Mouse (Mus musculus) kidney, embryonic 16.5 days (tissue): ENCODE data around the gene Rbm39. TPM values are rescaled to one million over a fixed set of nuclear protein-coding genes. Genes with fewer than 3 reads are reported as not detected.

Source experiments
- ATAC-seq: fragments of 200-750 bp; cut with Nextera tagmentation; 2 replicates; pipeline ENCODE4 v1.8.0; 2017; ENCODE audit warnings: moderate TSS enrichment; ENCODE audit not compliant: low FRiP score, low TSS enrichment
- H3K27ac ChIP-seq: fragments of 300-500 bp; sonication (generic); 2 replicates; pipeline ENCODE4 v1.5.1; 2014; ENCODE audit warnings: low read length
- H3K27me3 ChIP-seq: fragments of 300-500 bp; sonication (generic); 2 replicates; pipeline ENCODE4 v1.6.1; 2014; ENCODE audit warnings: low read length, control low read depth, mixed read lengths; ENCODE audit not compliant: insufficient read depth
- H3K36me3 ChIP-seq: fragments of 300-500 bp; sonication (generic); 2 replicates; pipeline ENCODE4 v1.6.1; 2014; ENCODE audit warnings: low read length, control low read depth, mixed read lengths; ENCODE audit not compliant: insufficient read depth
- H3K4me1 ChIP-seq: fragments of 300-500 bp; sonication (generic); 2 replicates; pipeline ENCODE4 v1.6.1; 2014; ENCODE audit warnings: low read length, control low read depth, mixed read lengths; ENCODE audit not compliant: insufficient read depth
- H3K4me2 ChIP-seq: fragments of 300-500 bp; sonication (generic); replicated peaks from 2 replicates; pipeline ENCODE4 v1.6.1; 2014; ENCODE audit warnings: low read depth, low read length
- H3K4me3 ChIP-seq: fragments of 300-500 bp; sonication (generic); 2 replicates; pipeline ENCODE4 v1.5.1; 2014; ENCODE audit warnings: mild to moderate bottlenecking, low read length
- H3K9ac ChIP-seq: fragments of 300-500 bp; sonication (generic); replicated peaks from 2 replicates; pipeline ENCODE4 v1.6.1; 2014; ENCODE audit warnings: low read length
- H3K9me3 ChIP-seq: fragments of 300-500 bp; sonication (generic); 2 replicates; pipeline ENCODE4 v1.6.1; 2016; ENCODE audit warnings: low read length, control low read depth
- WGBS: fragments of 180-500 bp; shearing (Covaris S2); extraction: QIAGEN DNeasy Blood & Tissue Kit; methylation state at CpG from one replicate; pipeline ENCODE4 v1.1.7; 2014; 5-methylcytosine and 5-hydroxymethylcytosine counted together
- polyA plus RNA-seq: library from polyadenylated mRNA; unstranded; fragments of >200 nt; fragmentation: Nextera tagmentation; extraction: Ambion mirVana; gene quantifications from 2 replicates; pipeline ENCODE4 v1.2.1, GENCODE M21; 2015

Rbm39 gene
- 569 and 661 TPM in 2 replicates for polyA plus RNA-seq

- peak within 1 kb of the TSS; percentile 97 for H3K27ac ChIP-seq
- H3K4me3 ChIP-seq: peak within 1 kb of the TSS; percentile 100
- WGBS: under 1% methylated on average over 47 of the region's 47 CpGs
- peak; percentile 99 for ATAC-seq
- H3K36me3 ChIP-seq: peaks cover 11% of the 10 kb centered on the region
- H3K9me3 ChIP-seq: no peaks in the 10 kb centered on the region
- peak within 1 kb of the TSS; percentile 100 for H3K9ac ChIP-seq
- peak within 1 kb of the TSS; percentile 89 for H3K4me2 ChIP-seq
- no peaks in the 10 kb centered on the region for H3K27me3 ChIP-seq
- peaks cover 21% of the 10 kb centered on the region for H3K4me1 ChIP-seq
Measured at GRCm38 (mm10) chr2:156180094-156180821, at the start of gene Rbm39. Rbm39 (minus strand) TSS chr2:156180238.

- no peaks in the 10 kb centered on the region for H3K4me1 ChIP-seq
- H3K9me3 ChIP-seq: no peaks in the 10 kb centered on the region
- H3K4me2 ChIP-seq: no peak overlapping the region
- H3K9ac ChIP-seq: no peak overlapping the region
- peaks cover 39% of the 10 kb centered on the region for H3K36me3 ChIP-seq
- WGBS: 96% methylated on average over 1 of the region's 1 CpGs
- no peak overlapping the region for H3K4me3 ChIP-seq
- no peaks in the 10 kb centered on the region for H3K27me3 ChIP-seq
- no peak overlapping the region for H3K27ac ChIP-seq
- no peak for ATAC-seq
Measured at GRCm38 (mm10) chr2:156229171-156229570, 49.1 kb upstream of the Rbm39 start.

GRCm38 (mm10) chr2:156227689-156228088 lies 47.7 kb upstream of the Rbm39 start:
- Histone ChIP-seq H3K9me3 (no peaks in the 10 kb centered on the region), H3K4me3 (no peak overlapping the region), H3K36me3 (peaks cover 42% of the 10 kb centered on the region), H3K9ac (no peak overlapping the region), H3K4me2 (no peak overlapping the region), H3K4me1 (no peaks in the 10 kb centered on the region), H3K27ac (no peak overlapping the region), H3K27me3 (no peaks in the 10 kb centered on the region)
- WGBS: 86% methylated on average over 1 of the region's 1 CpGs
- no peak for ATAC-seq

GRCm38 (mm10) chr2:156224043-156224442 lies 44.0 kb upstream of the Rbm39 start:
- WGBS: 91% methylated on average over 5 of the region's 5 CpGs
- peaks cover 33% of the 10 kb centered on the region for H3K36me3 ChIP-seq

GRCm38 (mm10) chr2:156222100-156222499 lies 42.1 kb upstream of the Rbm39 start:
- H3K4me2 ChIP-seq: no peak overlapping the region
- no peak for ATAC-seq
- H3K27me3 ChIP-seq: no peaks in the 10 kb centered on the region
- H3K4me1 ChIP-seq: no peaks in the 10 kb centered on the region
- no peak overlapping the region for H3K4me3 ChIP-seq
- no peak overlapping the region for H3K27ac ChIP-seq
- H3K9ac ChIP-seq: no peak overlapping the region
- no peaks in the 10 kb centered on the region for H3K9me3 ChIP-seq
- peaks cover 31% of the 10 kb centered on the region for H3K36me3 ChIP-seq

More at GRCm38 (mm10) chr2:156224043-156224442, 44.0 kb upstream of the Rbm39 start:
- no peak overlapping the region for H3K27ac ChIP-seq
- no peaks in the 10 kb centered on the region for H3K27me3 ChIP-seq
- H3K9ac ChIP-seq: no peak overlapping the region
- no peak overlapping the region for H3K4me2 ChIP-seq
- H3K4me1 ChIP-seq: no peaks in the 10 kb centered on the region
- no peaks in the 10 kb centered on the region for H3K9me3 ChIP-seq
- ATAC-seq: no peak
- no peak overlapping the region for H3K4me3 ChIP-seq

GRCm38 (mm10) chr2:156217786-156218185 lies 37.7 kb upstream of the Rbm39 start:
- ATAC-seq: no peak
- H3K36me3 ChIP-seq: peaks cover 7% of the 10 kb centered on the region; the same call in 1 of the 2 replicates
- no peak overlapping the region for H3K27ac ChIP-seq
- no peaks in the 10 kb centered on the region for H3K9me3 ChIP-seq
- H3K27me3 ChIP-seq: no peaks in the 10 kb centered on the region
- H3K4me2 ChIP-seq: no peak overlapping the region
- H3K4me3 ChIP-seq: no peak overlapping the region
- H3K9ac ChIP-seq: no peak overlapping the region
- WGBS: 85% methylated on average over 1 of the region's 1 CpGs
- H3K4me1 ChIP-seq: no peaks in the 10 kb centered on the region

- Histone ChIP-seq H3K9me3 (no peaks in the 10 kb centered on the region), H3K36me3 (peaks cover 21% of the 10 kb centered on the region; the same call in 1 of the 2 replicates), H3K27me3 (no peaks in the 10 kb centered on the region), H3K27ac (no peak overlapping the region), H3K9ac (no peak overlapping the region), H3K4me3 (no peak overlapping the region), H3K4me1 (peaks cover 26% of the 10 kb centered on the region), H3K4me2 (no peak overlapping the region)
- WGBS: 91% methylated on average over 6 of the region's 6 CpGs
- ATAC-seq: no peak
Measured at GRCm38 (mm10) chr2:156203917-156204316, 23.9 kb upstream of the Rbm39 start.

- Histone ChIP-seq H3K4me3 (no peak overlapping the region), H3K27ac (peak overlapping the region; percentile 87), H3K27me3 (no peaks in the 10 kb centered on the region), H3K4me2 (no peak overlapping the region), H3K36me3 (peaks cover 19% of the 10 kb centered on the region; the same call in 1 of the 2 replicates), H3K9ac (peak overlapping the region; percentile 44; the same call in 1 of the 2 replicates), H3K4me1 (peaks cover 35% of the 10 kb centered on the region), H3K9me3 (no peaks in the 10 kb centered on the region)
- WGBS: 46% methylated on average over 3 of the region's 3 CpGs
- ATAC-seq: peak; percentile 82
Measured at GRCm38 (mm10) chr2:156202848-156203437, 22.9 kb upstream of the Rbm39 start.

- Histone ChIP-seq H3K4me2 (no peak overlapping the region), H3K27ac (no peak overlapping the region), H3K9ac (no peak overlapping the region), H3K4me3 (no peak overlapping the region), H3K9me3 (no peaks in the 10 kb centered on the region), H3K27me3 (no peaks in the 10 kb centered on the region), H3K4me1 (peaks cover 40% of the 10 kb centered on the region), H3K36me3 (peaks cover 14% of the 10 kb centered on the region; the same call in 1 of the 2 replicates)
- WGBS: 87% methylated on average over 4 of the region's 4 CpGs
- no peak for ATAC-seq
Measured at GRCm38 (mm10) chr2:156201486-156201885, 21.4 kb upstream of the Rbm39 start.

- H3K36me3 ChIP-seq: peaks cover 10% of the 10 kb centered on the region; the same call in 1 of the 2 replicates
- peak overlapping the region; percentile 3 for H3K27ac ChIP-seq
- ATAC-seq: no peak
- no peaks in the 10 kb centered on the region for H3K27me3 ChIP-seq
- WGBS: 62% methylated on average over 3 of the region's 3 CpGs
- peaks cover 45% of the 10 kb centered on the region for H3K4me1 ChIP-seq
- no peak overlapping the region; the same call in 1 of the 2 replicates for H3K9ac ChIP-seq
- H3K9me3 ChIP-seq: no peaks in the 10 kb centered on the region
- H3K4me3 ChIP-seq: no peak overlapping the region
- H3K4me2 ChIP-seq: peak overlapping the region; percentile 19; the same call in 1 of the 2 replicates
Measured at GRCm38 (mm10) chr2:156199944-156200343, 19.9 kb upstream of the Rbm39 start.
